Mouse (Mus musculus) cortical plate, adult 2 months (tissue): ENCODE data around the gene Cacng5. TPM values are rescaled to one million over a fixed set of nuclear protein-coding genes. Genes with fewer than 3 reads are reported as not detected.

Experiments
- H3K27ac ChIP-seq: fragments of 200-500 bp; 2 replicates; pipeline ENCODE4 v1.5.1; 2012; ENCODE audit warnings: low read length, control low read depth, inconsistent platforms; ENCODE audit not compliant: insufficient read depth
- H3K4me1 ChIP-seq: fragments of 200-500 bp; 2 replicates; pipeline ENCODE4 v1.6.1; 2011; ENCODE audit warnings: low read length; ENCODE audit not compliant: control insufficient read depth, insufficient read depth
- H3K4me3 ChIP-seq: fragments of 200-500 bp; 2 replicates; pipeline ENCODE4 v1.5.1; 2011; ENCODE audit warnings: mild to moderate bottlenecking, low read length, control low read depth; ENCODE audit not compliant: insufficient read depth
- CTCF ChIP-seq: fragments of 200-500 bp; IDR thresholded peaks from 2 replicates; pipeline ENCODE4 v1.5.1; 2011; ENCODE audit warnings: mild to moderate bottlenecking, control low read depth, low read length; ENCODE audit not compliant: insufficient read depth; ENCODE audit errors: extremely low read depth
- POLR2A ChIP-seq: fragments of 200-500 bp; IDR thresholded peaks from 2 replicates; pipeline ENCODE4 v1.6.1; 2011; ENCODE audit warnings: mild to moderate bottlenecking, low read length, control low read depth; ENCODE audit not compliant: insufficient read depth; ENCODE audit errors: extremely low read depth
- polyA plus RNA-seq: library from polyadenylated mRNA; depleted of rRNA; stranded (reverse); fragments of >200 nt; gene quantifications from 2 replicates; pipeline ENCODE4 v1.2.3, GENCODE M21; 2012

The Cacng5 gene
- polyA plus RNA-seq, 1 experiment, result 4.4 TPM

DNA sequence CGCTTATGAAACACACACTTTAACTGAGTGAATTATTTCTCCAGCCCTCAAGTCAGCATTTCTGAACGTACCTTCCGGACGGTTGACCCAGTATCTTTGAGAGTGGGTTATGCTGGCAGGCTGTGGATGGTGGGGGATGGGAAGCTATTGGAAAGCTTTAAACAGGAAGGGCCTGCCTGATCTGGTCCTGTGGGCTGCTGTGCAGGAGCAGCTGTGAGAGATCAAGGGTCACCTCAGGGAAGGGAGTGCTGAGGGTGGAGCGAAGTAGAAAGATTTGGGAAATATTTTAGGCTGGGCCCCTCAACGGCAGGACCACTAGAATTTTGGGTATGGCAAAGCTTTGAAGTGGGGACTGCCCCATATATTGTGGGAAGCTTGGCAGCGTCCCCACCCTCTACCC lies 16.9 kb upstream of the Cacng5 start:
- H3K4me3 ChIP-seq, result no peak overlapping the region
- no peak overlapping the region for H3K27ac ChIP-seq
- peaks cover 6% of the 10 kb centered on the region; the same call in 1 of the 2 replicates for H3K4me1 ChIP-seq
- TF ChIP-seq POLR2A, result no peak

GRCm38 (mm10) chr11:107931288-107931687 lies 16.4 kb upstream of the Cacng5 start:
- no peak for TF ChIP-seq CTCF
- no peak overlapping the region for H3K4me3 ChIP-seq
- no peak overlapping the region for H3K27ac ChIP-seq
- H3K4me1 ChIP-seq, result peaks cover 6% of the 10 kb centered on the region; the same call in 1 of the 2 replicates

- no peak overlapping the region for H3K4me3 ChIP-seq
- H3K4me1 ChIP-seq, result peaks cover 6% of the 10 kb centered on the region; the same call in 1 of the 2 replicates
- no peak overlapping the region for H3K27ac ChIP-seq
- no peak for TF ChIP-seq CTCF
- TF ChIP-seq POLR2A, result no peak
Observed at GRCm38 (mm10) chr11:107929712-107930111, 14.9 kb upstream of the Cacng5 start.

GRCm38 (mm10) chr11:107919852-107920508 lies 5.1 kb upstream of the Cacng5 start:
- Histone ChIP-seq H3K4me3 (no peak overlapping the region), H3K27ac (no peak overlapping the region), H3K4me1 (peaks cover 2% of the 10 kb centered on the region; the same call in 1 of the 2 replicates)
- TF ChIP-seq CTCF (no peak), POLR2A (no peak)

GRCm38 (mm10) chr11:107917721-107918235 lies 2.9 kb upstream of the Cacng5 start:
- no peak overlapping the region for H3K4me3 ChIP-seq
- no peak overlapping the region for H3K27ac ChIP-seq
- no peak for TF ChIP-seq POLR2A
- no peak for TF ChIP-seq CTCF
- no peaks in the 10 kb centered on the region for H3K4me1 ChIP-seq

DNA sequence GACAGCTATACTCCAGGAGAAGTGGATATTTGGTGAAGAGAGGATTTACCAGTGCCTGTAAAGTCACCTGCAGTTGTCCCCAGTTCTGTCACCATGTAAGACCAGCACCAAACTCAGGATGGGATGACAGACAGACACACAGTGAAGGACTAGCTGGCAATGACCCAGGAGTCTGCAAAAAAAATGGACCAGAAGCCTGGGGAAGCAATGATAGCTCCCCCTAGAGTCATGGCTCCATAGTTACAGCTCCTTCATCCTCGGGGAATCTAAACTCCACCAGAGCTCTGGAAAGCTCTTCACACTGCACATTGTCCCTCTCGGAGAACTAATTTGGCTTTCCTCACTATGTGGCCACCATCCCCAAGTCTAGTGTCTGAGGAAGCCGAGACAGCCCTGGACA lies 1.5 kb downstream of the Cacng5 start:
- Histone ChIP-seq H3K4me3 (no peak overlapping the region), H3K4me1 (no peaks in the 10 kb centered on the region), H3K27ac (no peak overlapping the region)
- TF ChIP-seq CTCF, result 0 out of 2 replicates have a peak, but pooled peaks have one; percentile 13
- no peak for TF ChIP-seq POLR2A

DNA sequence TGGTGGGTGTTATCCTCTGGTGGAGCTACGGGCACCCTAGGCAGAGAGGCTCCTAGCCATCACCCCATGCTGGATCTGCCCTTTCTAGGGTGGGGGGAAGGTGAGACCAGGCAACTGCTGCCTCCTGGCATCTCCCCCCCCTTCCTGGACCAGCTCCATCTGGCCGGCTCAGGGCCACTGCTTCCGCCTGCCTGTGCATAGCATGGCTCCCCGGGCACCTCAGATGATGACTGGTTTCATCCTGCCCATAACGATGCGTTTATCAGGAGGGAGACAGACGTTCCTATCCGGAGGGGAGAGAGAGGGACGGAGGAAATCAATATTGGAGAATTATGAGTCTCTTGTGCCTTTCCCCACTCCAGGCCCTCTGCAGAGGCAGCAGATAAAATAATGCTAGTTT lies 9.5 kb downstream of the Cacng5 start:
- H3K4me3 ChIP-seq, result no peak overlapping the region
- no peak for TF ChIP-seq POLR2A
- TF ChIP-seq CTCF, result no peak
- H3K27ac ChIP-seq, result no peak overlapping the region
- H3K4me1 ChIP-seq, result no peaks in the 10 kb centered on the region

GRCm38 (mm10) chr11:107903966-107904605 lies 10.8 kb downstream of the Cacng5 start:
- Histone ChIP-seq H3K4me3 (no peak overlapping the region), H3K27ac (no peak overlapping the region), H3K4me1 (0 out of 2 replicates have a peak, but pooled peaks cover 1% of the 10 kb centered on the region)
- no peak for TF ChIP-seq CTCF
- TF ChIP-seq POLR2A, result no peak

GRCm38 (mm10) chr11:107900470-107900869 lies 14.4 kb downstream of the Cacng5 start:
- Histone ChIP-seq H3K27ac (no peak overlapping the region), H3K4me1 (peaks cover 3% of the 10 kb centered on the region; the same call in 1 of the 2 replicates), H3K4me3 (no peak overlapping the region)
- TF ChIP-seq CTCF, result 0 out of 2 replicates have a peak, but pooled peaks have one; percentile 17
- no peak for TF ChIP-seq POLR2A

DNA sequence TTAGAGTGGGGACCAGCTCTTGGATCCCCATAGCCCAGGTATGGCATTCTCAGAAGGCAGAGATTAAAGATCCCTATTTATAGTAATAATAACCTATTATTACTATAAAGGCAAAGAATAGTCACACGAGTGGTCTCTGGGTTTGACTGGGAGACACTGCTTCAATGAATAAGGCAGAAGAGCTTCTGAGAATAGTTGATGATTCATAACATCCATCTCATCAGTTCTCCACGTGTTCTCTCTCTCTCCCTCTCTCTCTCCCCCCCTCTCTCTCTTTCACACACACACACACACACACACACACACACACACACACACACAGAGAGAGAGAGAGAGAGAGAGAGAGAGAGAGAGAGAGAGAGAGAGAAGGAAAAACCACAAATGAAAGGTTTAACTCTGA lies 16.2 kb downstream of the Cacng5 start:
- peaks cover 7% of the 10 kb centered on the region for H3K4me1 ChIP-seq
- no peak overlapping the region for H3K4me3 ChIP-seq
- no peak overlapping the region for H3K27ac ChIP-seq
- TF ChIP-seq POLR2A (no peak), CTCF (no peak)
